Mouse (Mus musculus): ENCODE measurements around the gene Arv1.

Arv1 gene

GRCm38 (mm10) chr8:124721862-124722515, at the start of gene Arv1, which contains the start of gene Ttc13:
Gene Arv1 (plus strand): TSS chr8:124722139.
Gene Ttc13 (minus strand): TSS chr8:124721983.
- DNase-seq: peak; percentile 97

DNA sequence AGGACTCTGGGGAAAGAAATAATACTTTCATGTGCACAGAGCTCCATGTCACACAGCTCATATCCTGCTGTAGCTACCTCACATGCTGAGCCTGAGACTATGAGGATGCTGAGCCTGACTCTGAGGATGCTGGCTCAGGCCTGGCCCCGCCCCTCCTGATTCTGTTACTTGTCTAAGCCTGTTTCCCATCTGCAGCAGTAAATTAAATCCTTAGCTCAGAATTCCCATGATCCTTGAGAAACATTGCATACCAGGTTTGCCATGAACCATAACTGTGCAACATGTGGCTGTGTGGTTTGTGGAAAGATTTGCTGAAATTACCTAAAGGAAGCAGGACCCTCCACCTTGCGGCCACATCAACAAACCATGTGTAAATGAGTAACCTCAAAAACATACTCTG, 49.6 kb upstream of the Arv1 start:
- DNase-seq: no peak

- DNase-seq: no peak
Measured at GRCm38 (mm10) chr8:124676661-124677060, 45.3 kb upstream of the Arv1 start.

GRCm38 (mm10) chr8:124677078-124677477, 44.9 kb upstream of the Arv1 start:
- DNase-seq: no peak

GRCm38 (mm10) chr8:124677486-124677885, 44.5 kb upstream of the Arv1 start:
- peak; percentile 85 for DNase-seq

- DNase-seq: no peak
Measured at GRCm38 (mm10) chr8:124678246-124678645, 43.7 kb upstream of the Arv1 start.

DNA sequence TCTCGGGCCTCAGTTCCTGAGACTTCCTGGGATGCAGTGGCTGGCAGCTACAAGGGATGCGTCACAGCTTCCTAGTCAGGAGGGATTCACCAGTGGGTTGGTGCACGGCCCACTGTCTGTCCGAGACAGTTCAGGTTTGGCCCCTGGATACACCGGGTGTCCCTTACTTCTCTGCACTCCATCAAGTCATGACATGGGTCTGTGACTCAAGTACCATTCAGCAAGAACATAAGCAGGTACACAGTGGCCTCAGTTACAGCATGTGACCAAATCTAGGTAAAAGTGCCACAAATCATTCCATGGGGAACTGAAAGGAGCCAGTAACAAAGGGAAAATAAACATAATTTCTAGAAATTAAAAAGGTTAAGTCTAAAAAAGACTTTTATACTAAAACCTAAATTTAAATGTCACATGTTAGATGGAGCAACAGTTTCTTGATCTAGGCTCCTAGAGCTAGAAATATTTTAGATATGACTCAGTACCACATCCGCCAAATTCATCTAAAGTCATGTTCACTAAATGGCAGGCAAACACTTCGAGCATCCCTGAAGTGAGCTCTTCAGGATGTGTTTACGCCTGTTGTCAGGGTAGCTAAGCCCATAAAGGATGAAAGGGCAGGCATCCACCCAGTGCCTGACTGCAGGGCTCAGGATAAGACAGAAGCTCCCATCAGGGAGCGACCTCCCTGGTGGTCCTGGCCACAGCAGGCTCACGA, 40.7 kb upstream of the Arv1 start:
- no peak for DNase-seq

- no peak for DNase-seq
Measured at GRCm38 (mm10) chr8:124681792-124682157, 40.2 kb upstream of the Arv1 start.

- no peak for DNase-seq
Measured at GRCm38 (mm10) chr8:124682218-124682617, 39.7 kb upstream of the Arv1 start.

DNA sequence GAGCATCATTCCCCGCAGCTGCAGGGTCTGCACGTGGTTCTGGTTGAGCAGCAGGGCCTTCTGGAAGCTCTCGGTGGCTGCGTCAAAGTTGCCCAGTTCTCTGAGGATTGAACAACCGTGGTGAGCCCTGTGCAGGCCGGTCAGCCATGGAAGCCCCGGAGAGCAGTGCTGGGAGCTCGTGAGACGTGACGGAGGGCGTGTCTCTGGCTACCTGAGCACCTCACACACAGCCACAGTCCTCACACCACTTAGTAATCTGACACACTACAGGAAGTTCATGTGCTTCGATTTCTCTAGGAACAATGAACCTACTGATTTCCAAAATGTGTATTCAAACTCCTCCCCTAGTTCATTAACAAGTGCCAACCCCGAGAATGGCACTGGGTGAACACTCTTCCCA, 33.0 kb upstream of the Arv1 start:
- DNase-seq: no peak

DNA sequence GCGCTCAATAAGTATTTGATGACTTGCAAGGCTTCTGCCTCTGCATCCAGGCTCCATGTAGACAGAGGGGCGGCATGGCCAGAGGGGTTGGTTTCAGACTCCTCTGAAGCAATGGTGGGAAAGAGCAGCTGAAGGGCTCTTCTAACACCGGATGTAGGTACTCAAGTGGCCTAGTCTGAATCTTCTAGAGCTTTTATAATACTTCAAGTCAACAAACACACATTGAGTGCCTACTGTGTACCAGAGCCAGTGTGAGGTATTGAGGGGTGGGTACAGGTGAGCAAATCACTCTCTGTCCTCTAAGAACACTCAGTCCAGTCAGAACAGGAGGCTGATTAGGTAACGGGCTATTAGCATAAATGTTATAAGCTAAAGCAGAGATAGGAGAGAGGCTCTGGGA, 30.2 kb upstream of the Arv1 start:
- no peak for DNase-seq

DNA sequence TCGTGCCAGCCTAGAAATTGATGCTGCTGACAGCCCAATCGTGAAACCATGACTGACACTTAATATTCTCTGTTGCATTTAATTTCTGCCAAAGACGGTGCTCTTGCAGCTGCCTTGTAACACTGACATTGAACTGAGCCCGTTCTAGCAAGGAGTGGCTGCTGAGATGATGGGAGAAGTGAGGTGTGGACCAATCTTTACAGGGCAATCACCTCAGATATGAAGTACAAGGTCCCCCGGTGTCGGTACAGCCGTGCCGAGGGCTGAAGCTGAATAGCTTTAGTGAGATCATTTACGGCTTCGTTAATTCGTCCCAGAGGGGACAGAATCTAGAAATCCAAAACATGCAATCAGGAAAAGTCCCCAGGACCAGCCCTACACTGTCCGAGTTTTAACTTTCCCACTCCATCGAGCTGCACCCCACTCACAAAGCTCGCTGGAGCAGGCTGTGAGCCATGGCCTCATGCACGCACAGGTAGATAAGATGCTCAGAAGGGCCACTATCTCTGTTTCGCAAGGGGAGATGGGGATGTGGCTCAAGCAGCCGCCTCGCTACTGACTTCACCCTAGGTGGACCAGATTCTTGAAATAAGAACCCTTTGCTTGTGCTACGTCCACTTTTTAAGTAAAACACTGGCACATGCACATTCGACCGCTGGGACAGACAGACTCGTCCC, 26.4 kb upstream of the Arv1 start:
- no peak for DNase-seq

- DNase-seq: no peak
Measured at GRCm38 (mm10) chr8:124700271-124700670, 21.7 kb upstream of the Arv1 start.

DNA sequence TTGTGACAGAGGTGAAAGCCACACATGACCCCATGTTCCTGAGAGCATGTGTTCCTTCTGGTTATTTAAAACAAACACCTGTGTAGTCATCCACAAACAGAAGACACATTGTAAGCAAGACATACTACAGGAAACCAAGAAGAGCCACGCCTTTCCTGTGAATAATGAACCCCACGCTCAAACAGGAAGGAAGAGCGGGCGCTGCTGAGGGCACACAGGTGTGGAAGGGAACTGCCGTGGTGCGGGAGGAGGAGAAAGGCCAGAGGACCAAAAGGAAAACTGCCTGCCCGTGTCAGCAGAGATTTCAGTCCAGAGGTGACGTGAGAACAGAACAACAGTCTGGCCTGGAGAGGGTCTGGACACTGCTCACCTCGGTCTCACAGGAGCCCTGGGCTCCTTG, 20.9 kb upstream of the Arv1 start:
- peak; percentile 11 for DNase-seq

GRCm38 (mm10) chr8:124702183-124702582, 19.8 kb upstream of the Arv1 start:
- no peak for DNase-seq

DNA sequence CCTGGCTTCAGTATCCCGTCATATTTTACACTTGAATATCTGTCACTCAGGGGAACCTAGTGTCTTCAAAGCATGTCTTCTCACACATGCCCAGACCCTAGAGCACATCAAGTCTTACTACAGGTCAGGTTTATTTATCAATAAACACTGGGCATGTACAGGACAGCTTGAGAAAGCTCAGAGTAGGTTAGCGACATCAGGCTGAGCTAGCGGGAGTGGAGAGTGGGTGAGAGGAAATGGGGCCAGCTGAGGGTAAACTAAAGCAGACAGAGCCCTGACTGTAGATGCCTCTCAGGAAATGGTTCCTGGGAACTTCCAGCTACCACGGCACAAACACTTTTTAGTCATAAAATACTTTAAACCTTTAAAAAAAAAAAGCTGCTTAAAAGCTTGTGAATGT, 18.4 kb upstream of the Arv1 start:
- no peak for DNase-seq

GRCm38 (mm10) chr8:124704376-124704775, 17.6 kb upstream of the Arv1 start:
- DNase-seq: no peak

DNA sequence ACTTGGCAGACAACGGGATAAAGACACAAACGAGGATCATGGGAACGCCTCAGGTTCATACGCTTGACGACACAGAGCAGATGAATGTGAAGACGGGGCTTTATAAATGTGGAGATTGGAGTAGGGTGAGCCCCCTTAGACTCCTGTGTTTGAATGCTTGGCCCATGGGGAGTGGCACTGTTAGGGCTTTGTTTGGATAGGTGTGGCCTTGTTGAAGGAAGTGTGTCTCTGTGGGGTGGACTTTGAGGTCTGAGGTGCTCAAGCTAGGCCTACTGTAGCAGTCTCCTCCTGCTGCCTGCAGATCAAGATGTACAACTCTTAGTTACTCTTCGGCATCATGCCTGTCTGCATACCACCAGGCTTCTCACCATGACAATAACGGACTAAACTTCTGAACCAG, 16.1 kb upstream of the Arv1 start:
- DNase-seq: no peak

DNA sequence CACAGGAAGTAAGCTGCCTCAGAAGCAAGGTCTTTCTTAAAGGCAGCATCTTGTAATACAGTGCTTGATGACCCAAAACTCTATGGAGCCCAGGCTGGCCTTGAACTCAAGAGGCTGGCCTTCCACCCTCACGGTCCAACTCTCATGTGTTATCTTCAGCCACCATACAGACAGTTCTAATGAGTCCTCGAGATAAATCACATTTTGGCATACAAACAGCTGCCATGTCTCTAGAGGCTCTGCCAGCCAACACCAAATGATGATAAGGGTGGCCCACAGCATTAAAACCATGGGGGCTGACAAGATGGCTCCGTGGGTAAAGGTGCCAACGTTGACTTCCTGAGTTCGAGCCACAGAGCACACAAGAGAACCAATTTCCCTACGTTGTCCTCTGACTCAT, 8.7 kb upstream of the Arv1 start:
- no peak for DNase-seq

DNA sequence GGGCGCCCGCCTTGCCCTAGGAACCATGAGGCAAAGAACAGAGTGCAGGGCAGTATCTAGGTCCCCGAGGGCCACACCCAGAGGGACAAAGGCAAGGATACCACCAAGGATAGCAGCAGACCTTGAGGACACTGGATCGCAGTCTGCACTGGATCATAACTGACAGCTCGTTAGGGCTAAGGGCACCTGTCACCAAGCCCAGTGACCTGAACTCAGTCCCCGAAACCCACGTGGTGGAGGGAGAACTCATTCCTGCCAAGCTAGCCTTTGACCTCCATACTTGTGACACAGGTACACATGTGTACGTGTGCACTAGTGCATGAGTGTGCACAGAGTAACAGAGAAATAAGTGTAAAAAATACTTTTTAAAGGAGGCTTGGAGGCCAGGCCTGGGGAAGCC, 6.2 kb upstream of the Arv1 start:
- DNase-seq: no peak

DNA sequence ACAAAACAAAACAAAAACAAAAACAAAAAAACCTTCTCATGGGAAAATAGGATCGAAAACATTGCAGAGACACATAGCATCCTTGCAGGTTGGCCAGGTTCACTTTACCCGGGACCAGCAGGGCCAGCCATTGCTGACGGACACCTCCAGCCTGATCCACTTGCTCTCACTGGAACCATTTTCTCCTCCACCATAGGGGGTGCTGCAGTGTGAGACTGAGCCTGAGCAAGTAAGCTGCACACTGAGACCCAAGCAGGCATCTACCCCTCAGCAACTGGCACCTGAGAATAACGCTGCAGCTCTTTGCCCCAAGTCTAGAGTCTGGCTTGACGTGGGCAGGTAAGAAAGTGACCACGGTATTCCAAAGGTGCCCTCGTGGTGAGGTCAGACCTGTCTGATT, 1.8 kb upstream of the Arv1 start:
- no peak for DNase-seq

GRCm38 (mm10) chr8:124720938-124721861, 739 bp upstream of the Arv1 start:
- peak; percentile 13 for DNase-seq

DNA sequence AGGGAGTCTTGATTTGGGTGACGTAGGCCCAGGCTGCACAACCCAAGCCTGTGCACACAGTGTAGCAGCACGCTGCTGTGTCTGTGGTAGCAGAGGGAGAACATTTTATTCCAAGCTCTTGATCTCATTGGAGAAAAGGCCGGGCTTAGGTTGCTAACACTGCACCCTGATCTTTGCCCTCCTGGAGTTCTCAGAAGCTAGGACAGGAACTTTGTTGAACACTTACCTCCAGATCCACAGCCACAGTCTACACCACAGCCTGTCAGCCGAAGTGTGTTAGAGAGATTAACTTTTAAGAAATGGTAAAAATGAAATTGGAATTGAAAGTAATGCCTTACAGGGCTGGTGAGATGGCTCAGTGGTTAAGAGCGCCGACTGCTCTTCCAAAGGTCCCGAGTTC, 2.4 kb downstream of the Arv1 start:
- peak; percentile 49 for DNase-seq

Measured in kidney, adult 9 months (tissue).